Mouse (Mus musculus) gastrocnemius, adult 8-10 months (tissue): ENCODE results near the gene Nlrc5. TPM values are rescaled to one million over a fixed set of nuclear protein-coding genes. Genes with fewer than 3 reads are reported as not detected.

Source experiments
- DNase-seq, 2 experiments: peaks; one replicate each; pipeline ENCODE4 v3.0.0; 2022; ENCODE audit warnings: low spot score in 2 of 2
- total RNA-seq, 4 experiments: library from RNA; stranded (reverse); gene quantifications; 2 replicates each; pipeline ENCODE4 v1.2.4; 2022

Nlrc5 gene
- total RNA-seq, 4 experiments from 2014 or later = 0.44 to 1.1 (median 0.65) TPM

GRCm38 (mm10) chr8:94528245-94528644 lies 94.1 kb downstream of the Nlrc5 start:
- no peak for DNase-seq

- no peak for DNase-seq
Observed at GRCm38 (mm10) chr8:94529875-94530274, 95.7 kb downstream of the Nlrc5 start.

GRCm38 (mm10) chr8:94530643-94531042 lies 96.5 kb downstream of the Nlrc5 start:
- DNase-seq = no peak

- DNase-seq = no peak
Observed at GRCm38 (mm10) chr8:94532000-94532399, 97.8 kb downstream of the Nlrc5 start.

- no peak for DNase-seq
Observed at GRCm38 (mm10) chr8:94532525-94532872, 98.3 kb downstream of the Nlrc5 start.

GRCm38 (mm10) chr8:94532873-94533671 lies 98.9 kb downstream of the Nlrc5 start, which contains the start of gene Cpne2:
Cpne2 (plus strand) TSS chr8:94532990.
- DNase-seq = peak; percentile 28 to 38

- no peak for DNase-seq
Observed at GRCm38 (mm10) chr8:94534612-94535011, 100.5 kb downstream of the Nlrc5 start.

GRCm38 (mm10) chr8:94535631-94536030 lies 101.5 kb downstream of the Nlrc5 start:
- no peak for DNase-seq

- no peak for DNase-seq
Observed at GRCm38 (mm10) chr8:94537456-94537855, 103.3 kb downstream of the Nlrc5 start.

- DNase-seq = no peak
Observed at GRCm38 (mm10) chr8:94540025-94540424, 105.9 kb downstream of the Nlrc5 start.

GRCm38 (mm10) chr8:94540889-94541795 lies 107.0 kb downstream of the Nlrc5 start:
- no peak for DNase-seq

GRCm38 (mm10) chr8:94543981-94544380 lies 109.8 kb downstream of the Nlrc5 start:
- no peak for DNase-seq

- no peak for DNase-seq
Observed at GRCm38 (mm10) chr8:94549041-94549440, 114.9 kb downstream of the Nlrc5 start.

GRCm38 (mm10) chr8:94549482-94549881 lies 115.3 kb downstream of the Nlrc5 start:
- no peak for DNase-seq

- peak; percentile 37 to 45 for DNase-seq
Observed at GRCm38 (mm10) chr8:94549998-94550397, 115.8 kb downstream of the Nlrc5 start.

- DNase-seq = no peak
Observed at GRCm38 (mm10) chr8:94551471-94552422, 117.6 kb downstream of the Nlrc5 start.

- no peak for DNase-seq
Observed at GRCm38 (mm10) chr8:94552696-94553095, 118.5 kb downstream of the Nlrc5 start.

GRCm38 (mm10) chr8:94557281-94557680 lies 123.1 kb downstream of the Nlrc5 start:
- no peak for DNase-seq

GRCm38 (mm10) chr8:94561256-94561655 lies 127.1 kb downstream of the Nlrc5 start:
- DNase-seq = no peak

GRCm38 (mm10) chr8:94564421-94564820 lies 130.3 kb downstream of the Nlrc5 start:
- no peak for DNase-seq

- DNase-seq = no peak
Observed at GRCm38 (mm10) chr8:94566033-94566432, 131.9 kb downstream of the Nlrc5 start.
